Mouse (Mus musculus): ENCODE results near the gene Klhl9.

Gene Klhl9

DNA sequence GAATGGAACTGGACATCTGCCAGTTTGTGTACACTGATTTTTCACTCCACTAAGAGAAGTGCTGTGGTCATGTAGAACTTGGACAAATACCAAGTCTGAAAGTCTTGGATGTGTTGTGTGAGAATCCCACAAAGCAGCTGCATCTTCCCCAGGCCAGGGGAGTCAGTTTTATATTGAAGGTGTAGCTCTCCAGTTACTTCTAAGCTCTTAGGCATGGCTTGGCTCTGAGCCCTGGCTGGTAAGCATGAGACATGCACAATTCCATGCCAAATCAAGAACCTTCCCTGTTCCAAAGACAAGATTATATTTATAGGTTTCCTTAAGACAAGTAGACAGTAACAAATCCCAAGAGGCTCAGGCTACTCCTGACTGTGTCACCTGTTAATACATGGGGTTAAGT lies 7.2 kb downstream of the Klhl9 start:
- no peak for DNase-seq (ENCODE audit: low spot score in 2 of 2)

DNA sequence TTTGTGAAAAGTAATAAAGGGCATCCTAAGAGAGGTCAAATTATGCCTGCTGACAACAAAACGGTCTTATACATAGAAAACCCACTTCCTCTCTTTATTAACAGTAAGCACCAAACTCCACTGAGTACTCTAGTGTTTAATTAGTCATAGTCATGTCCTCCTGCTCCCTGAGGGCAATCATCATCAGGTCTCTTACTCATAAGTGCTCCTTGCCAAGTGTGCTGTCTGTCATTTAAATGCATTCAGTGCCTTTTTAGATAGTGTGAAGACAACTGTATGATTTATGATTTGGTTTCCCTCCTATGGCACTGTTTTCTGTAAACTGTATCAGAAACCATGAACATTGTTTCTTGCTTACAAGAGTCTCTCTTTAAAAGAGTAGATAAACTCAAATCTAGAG lies 8.0 kb downstream of the Klhl9 start:
- DNase-seq (ENCODE audit: low spot score in 2 of 2), result no peak

DNA sequence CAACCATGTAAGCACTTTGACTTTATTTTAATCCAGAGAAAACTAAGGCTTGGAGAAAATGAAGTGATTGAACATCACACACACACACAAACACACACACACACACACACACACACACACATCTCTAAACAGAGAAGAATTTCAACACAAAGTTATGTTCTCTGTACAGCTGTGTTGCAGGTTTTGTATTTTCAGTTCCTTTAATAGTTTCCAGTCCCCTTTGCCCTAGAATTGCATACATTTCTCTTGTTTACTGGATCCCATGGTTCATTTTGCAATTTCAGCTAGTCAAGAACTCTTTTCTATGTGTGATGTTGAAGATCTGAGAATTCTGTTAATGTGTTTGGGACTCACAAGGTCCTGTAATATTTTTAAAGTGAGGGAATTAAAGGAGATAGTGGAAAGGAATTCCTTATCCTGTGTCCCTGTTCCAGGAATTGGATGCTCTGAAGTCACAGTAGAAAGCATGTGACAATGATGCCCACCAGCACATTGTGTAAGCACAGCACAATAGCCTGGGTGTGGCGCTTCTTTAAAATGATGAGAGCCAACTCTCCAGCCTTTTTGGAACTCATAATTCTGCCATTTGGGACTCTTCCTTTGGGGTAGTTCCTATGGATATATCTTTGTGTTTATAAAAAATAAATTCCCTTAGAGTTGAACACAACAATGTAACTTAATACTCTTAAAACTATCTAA lies 15.0 kb downstream of the Klhl9 start:
- DNase-seq (ENCODE audit: low spot score in 2 of 2), result no peak

DNA sequence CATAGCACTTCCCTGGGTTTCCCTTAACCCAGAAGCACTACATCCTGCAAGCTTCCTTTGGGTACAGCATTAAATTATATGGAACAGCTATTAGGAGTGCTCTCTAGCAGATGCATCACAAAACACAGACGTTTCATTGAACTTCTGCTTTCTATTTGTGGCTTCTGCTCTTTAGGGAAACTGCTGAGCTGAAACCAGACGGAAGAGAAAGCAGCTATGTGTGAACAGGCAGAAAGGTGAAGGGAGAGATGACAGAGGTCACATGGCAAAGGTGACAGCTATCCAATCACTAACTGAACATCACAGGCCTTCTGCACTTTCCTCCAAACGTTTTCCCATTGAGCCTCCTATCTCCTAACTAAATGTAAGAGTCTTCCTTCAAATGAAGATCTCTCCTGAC lies 16.3 kb downstream of the Klhl9 start:
- no peak for DNase-seq (ENCODE audit: low spot score in 2 of 2)

DNA sequence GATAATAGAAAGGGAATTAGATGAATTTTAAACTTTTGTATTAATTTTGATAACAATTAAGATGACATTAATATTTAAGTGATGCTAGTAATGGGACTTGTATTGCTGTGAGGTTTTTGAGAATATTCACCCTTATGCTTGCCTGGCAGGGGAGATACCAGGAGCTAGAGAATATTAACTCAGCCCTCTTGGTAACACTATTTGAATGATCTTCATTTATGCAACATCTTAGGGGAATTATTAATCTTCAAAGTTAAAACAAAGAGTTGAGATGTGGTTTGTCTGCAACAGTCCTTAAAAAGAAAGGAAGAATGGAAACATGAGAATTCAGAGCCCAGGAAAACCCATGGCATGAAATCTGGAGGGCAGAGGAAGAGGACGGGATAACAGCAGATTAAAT lies 23.0 kb downstream of the Klhl9 start:
- no peak for DNase-seq (ENCODE audit: low spot score in 2 of 2)

DNA sequence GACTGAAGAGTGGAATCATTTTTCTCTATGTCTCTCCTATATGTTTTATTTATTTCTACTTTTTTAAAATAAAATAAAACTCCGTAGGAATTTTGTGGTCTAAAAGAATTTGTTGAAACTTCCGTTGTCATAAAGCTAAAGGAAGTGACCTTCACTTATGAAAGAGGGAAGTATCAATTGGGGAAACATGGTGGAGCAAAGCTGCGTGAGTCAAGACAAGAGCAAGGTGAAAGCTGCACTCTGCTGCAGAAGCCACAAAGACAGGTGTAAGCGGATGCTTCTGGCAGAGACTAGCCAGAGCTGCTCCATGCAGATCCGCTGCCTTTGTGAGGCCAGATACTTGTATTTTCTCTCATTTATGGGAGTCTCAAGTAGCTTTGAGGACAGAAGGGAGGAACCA lies 23.5 kb downstream of the Klhl9 start:
- DNase-seq (ENCODE audit: low spot score in 2 of 2), result no peak

DNA sequence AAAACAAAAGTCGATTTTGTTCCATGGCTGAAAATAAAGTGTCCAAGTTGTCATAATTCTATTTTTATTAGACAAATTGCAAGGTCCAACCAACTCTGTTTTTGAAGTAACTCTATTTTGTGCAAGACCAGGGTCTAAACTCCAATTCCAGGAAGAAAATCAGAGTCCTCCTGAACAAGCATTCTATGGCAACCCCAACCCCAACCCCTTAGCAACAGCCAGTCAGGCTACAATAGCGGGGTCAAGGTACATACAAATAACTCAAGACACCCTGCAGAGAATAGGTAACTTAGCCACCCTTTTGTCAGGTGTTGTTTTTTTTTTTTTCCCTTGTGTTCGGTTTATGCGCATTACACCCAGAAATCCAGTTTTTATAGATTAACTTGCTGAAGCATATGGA lies 24.5 kb downstream of the Klhl9 start:
- no peak for DNase-seq (ENCODE audit: low spot score in 2 of 2)

DNA sequence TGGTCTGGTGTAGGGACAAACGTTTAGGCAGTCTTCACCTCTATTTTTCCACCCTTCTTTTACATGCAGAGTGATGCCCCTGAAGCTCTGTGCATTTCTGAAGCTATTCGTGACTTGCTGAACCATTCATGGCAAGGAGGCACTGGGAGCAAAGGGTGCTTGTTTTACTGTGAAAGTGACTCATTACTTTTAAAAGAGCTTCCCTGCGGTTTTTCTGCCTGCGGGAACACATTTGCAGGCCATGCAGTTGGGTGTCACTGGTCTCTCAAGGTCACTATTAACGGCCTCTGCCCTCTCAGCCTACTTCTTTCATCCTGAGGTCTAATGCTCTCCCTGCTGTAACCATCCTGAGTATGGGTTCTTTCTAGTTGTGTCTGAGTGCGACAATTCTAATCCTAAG lies 25.2 kb downstream of the Klhl9 start:
- no peak for DNase-seq (ENCODE audit: low spot score in 2 of 2)

DNA sequence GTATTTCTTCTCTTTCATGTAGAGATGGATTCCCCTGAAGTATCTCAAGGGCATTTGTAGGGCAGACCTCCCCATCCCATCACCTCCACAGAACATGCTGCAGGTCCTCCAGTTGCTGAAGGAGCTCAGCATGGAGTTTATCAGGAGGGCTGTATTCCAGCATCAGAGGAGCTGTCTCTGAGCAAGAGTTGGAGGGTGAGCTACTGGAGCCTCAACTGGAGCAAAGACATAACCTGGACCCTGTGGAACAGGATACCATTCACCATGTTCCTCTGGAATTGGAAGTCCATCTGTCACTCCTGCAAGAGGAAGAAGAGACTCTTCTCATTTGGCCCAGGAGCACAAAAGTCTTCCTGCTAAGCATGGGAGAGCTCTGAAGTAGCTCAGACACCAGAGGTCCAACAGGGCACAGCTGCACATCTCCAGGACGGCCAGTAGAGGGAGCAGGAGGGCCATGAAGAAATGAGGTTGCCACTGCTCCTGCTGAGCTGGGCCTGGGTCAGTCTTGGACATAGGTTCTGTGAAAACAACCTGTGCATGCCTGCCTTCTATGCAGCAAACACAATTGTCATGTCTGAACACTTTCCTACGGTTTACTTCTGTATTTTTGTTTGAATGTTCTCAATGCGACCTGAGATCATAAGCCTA lies 25.9 kb downstream of the Klhl9 start:
- peak; percentile 71 to 74 for DNase-seq (ENCODE audit: low spot score in 2 of 2)

DNA sequence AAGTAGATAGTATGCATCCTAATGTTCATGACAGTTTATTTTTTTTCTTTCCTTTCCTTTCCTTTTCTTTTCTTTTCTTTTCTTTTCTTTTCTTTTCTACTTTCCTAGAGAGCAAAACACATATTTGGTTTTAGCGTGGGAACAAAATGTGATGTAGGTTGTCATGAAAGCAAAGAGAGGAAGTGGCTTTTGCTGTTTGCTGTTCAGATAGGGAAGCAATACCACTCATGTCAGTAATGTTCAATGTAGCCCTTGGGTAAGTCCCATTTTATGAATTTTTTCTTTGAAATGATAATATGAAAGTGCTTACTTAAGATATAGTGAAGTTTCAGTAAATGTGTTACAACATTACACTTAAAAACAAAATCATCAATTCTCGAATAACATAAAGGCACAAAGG lies 28.9 kb downstream of the Klhl9 start:
- DNase-seq (ENCODE audit: low spot score in 2 of 2), result no peak

DNA sequence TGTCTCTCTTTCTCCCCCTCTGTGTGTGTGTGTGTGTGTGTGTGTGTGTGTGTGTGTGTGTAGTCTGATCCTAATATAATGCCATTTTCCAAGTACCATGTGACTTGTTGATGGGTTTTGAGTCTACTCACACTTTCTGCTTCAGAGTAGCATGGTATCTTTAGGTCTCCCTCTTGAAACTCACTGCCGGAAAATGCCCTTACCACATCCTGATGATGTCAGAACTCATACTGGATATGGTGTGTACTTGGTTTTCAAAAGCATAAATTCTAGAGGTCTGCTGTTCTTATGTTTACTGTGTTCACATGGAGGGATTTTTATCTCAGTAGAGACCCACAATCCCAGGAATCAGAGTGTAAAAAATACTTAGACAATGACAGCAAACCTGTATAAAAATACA lies 29.7 kb downstream of the Klhl9 start:
- no peak for DNase-seq (ENCODE audit: low spot score in 2 of 2)

DNA sequence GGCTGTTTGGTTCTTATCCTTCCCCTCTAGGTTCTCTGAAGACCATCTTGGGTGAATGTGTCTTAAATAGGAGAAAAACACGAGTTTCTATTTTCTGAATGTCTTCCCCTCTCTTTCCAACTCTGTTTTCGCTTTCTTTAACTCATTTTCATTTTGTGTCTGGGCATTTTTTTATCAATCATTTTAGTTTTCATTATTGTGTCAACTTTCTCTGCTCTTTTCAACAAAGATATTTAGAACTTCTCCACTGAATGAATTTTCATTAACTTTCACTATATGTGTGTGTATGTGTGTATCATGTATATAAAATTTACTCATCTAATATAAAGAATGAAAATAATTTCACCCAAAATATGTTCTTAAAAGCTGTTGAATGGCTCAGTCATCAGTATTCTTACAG lies 31.0 kb downstream of the Klhl9 start, which contains the start of gene Ifnab:
Ifnab (minus strand) TSS at position 101 of the 400 bp plus-strand sequence.
- DNase-seq (ENCODE audit: low spot score in 2 of 2), result no peak

DNA sequence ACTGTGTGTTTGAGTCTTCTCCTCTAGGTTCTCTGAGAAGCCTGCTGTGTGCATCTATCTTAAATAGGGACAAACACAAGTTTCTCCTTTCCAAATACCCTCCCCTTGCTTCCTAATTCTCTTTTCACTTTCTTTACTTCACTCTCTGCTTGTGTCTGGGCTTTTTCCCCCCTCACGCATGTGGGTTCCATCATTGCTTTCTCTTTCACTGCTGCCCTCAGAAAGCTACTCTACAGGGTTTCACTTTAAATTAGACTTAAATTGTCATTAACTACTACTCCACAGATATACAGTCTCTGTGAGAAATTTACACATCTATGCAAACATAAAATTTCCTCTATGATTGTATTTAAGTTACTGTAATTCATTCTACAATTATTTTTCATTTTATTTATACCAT lies 38.5 kb downstream of the Klhl9 start, which contains the start of gene Ifna2:
Ifna2 (minus strand) TSS at position 101 of the 400 bp plus-strand sequence.
- DNase-seq (ENCODE audit: low spot score in 2 of 2), result no peak

DNA sequence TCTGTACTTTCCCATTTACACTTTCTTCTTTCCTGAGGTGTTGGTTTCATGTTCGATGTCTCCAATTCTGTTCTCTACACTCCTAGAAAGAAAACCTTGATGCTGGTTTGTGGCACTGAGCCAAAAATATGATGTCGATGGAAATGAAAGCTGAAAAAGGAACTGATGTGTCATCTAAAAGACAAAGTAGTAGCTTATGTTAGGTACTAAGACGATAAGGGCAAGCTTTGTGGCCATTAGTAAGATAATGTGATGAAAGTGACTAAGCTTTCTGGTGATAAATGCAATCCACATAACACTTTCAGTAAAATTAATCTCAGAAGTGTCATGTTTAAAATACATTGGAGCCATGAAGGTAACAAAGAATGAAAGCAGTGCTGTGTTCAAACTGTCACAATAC lies 40.9 kb downstream of the Klhl9 start:
- no peak for DNase-seq (ENCODE audit: low spot score in 2 of 2)

DNA sequence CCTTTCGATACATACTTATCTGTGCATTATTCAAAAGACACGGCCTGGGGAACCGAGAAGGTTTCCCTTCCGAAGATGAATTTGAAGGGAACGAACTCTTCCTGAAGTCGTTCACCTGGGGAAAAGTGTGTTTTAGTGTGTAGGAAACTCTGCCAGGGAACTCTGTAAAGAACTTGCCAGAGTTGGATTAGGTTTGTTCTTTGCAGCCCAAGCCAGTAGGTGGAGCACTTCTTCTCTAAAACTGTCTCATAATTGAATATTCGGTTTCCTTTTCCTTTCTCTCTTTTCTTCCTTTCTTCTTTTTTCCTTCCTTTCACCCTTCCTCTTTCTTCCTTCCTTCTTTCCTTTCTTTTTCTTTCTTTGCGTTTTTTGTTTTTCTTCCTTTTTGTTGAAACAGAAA lies 41.9 kb downstream of the Klhl9 start:
- peak in 1 of 2 experiments; percentile 34 for DNase-seq (ENCODE audit: low spot score in 2 of 2)

DNA sequence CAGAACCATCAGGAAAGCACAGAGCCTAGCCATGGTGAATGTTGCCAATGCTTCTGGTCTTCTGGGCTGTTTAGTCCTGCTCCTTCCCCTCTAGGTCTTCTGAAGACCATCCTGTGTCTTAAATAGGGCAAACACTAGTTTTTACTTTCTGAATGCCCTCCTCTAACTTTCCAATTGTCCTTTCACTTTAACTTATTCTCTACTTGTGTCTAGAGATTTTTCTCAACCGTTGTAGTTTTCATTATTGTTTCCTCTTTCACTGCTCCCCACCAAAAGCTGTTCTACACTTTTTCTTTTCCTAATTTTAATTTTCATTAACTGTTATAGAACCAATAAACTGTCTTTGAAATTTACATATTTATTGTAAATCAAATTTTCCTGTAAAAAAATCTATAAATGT lies 45.4 kb downstream of the Klhl9 start, which contains the start of gene Ifna16:
Ifna16 (minus strand) TSS at position 101 of the 400 bp plus-strand sequence.
- no peak for DNase-seq (ENCODE audit: low spot score in 2 of 2)
